Comparison of ENCODE assay signal across 7 mouse cellular contexts in the genomic region with DNA sequence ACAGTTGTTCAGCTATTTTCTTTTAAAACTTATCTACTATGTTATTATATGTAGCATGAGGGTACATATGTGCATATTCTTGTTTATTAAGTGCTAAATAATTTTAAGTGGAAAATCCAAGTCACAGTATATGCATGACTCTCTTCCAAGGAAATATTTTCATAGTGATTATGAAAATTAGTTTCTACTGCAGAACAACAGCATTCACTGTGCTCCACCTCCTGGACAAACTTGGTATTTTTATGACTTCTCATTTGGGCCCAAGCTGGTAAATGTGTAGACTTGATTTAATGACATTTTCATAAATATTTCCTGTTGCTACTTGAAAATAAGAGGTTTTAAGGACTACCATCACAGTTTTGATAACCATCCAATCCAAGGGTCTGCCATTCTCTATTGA.
A peak's percentile ranks its signal among the peaks of the same experiment; 100 is the strongest.
DNase-seq lines count a peak whose midpoint lies in the region; ATAC-seq and TF ChIP-seq lines count a peak whose summit lies in the region.

No protein-coding gene starts in this region.

- CTCF ChIA-PET in Patski (lab: Charles Lee) = no interaction called here

- peak; percentile 10 for DNase-seq in kidney, postnatal 14 days
- no peak for DNase-seq in kidney, adult 8-10 months
- no peak for DNase-seq in Patski (ENCODE audit: low read depth, low spot score)
- peak; percentile 5 to 35 for DNase-seq in cerebellum, postnatal 36 days
- peak; percentile 40 to 47 for DNase-seq in layer of hippocampus, postnatal 10 days (ENCODE audit: low spot score in 2 of 2)

- no peak overlapping the region for H3K27ac ChIP-seq in hindbrain, embryonic 13.5 days

- POLR2A ChIA-PET in Patski (lab: Charles Lee) = no interaction called here

- no peaks in the 10 kb centered on the region for H3K4me1 ChIP-seq in hindbrain, embryonic 13.5 days (replicated peaks)

- H3K9ac ChIP-seq in hindbrain, embryonic 13.5 days = no peak overlapping the region

- H3K27me3 ChIP-seq in Patski = peaks cover 10% of the 10 kb centered on the region
- H3K27me3 ChIP-seq in hindbrain, embryonic 13.5 days = no peaks in the 10 kb centered on the region

- no peak for ATAC-seq in Patski
- no peak for ATAC-seq in inflammation-experienced regulatory T-cells, adult 6 months
- no peak for ATAC-seq in hindbrain, embryonic 13.5 days (ENCODE audit: low FRiP score)

- no peaks in the 10 kb centered on the region for H3K36me3 ChIP-seq in hindbrain, embryonic 13.5 days

- no peaks in the 10 kb centered on the region for H3K9me3 ChIP-seq in hindbrain, embryonic 13.5 days

- H3K4me3 ChIP-seq in hindbrain, embryonic 13.5 days = no peak overlapping the region

- in situ Hi-C loops in Patski (cut with MboI; ENCODE audit: low pct_unique_long_range_greater_than_20kb) = loop anchor here (10.0 kb wide), 1 partner anchor 1099 kb away; no protein-coding TSS in a partner anchor

- TF ChIP-seq CTCF in Patski (IDR thresholded peaks at IDR 0.05) = peak; percentile 46

- H3K4me2 ChIP-seq in hindbrain, embryonic 13.5 days = no peak overlapping the region

Comparison
In these comparisons a context has a peak if more than half of its experiments do, and no peak if none do; other contexts are left out.
1. DNase-seq: peak in kidney, postnatal 14 days (single experiment), cerebellum, postnatal 36 days (2 of 2) and layer of hippocampus, postnatal 10 days (2 of 2); none in kidney, adult 8-10 months (0 of 2) and Patski (single experiment).